Mouse (Mus musculus) adrenal gland, postnatal 4 days (tissue): Measurements from ENCODE around the gene Comp. TPM values are rescaled to one million over a fixed set of nuclear protein-coding genes. Genes with fewer than 3 reads are reported as not detected.

Experiments used
- DNase-seq, 2 experiments: peaks; one replicate each; pipeline ENCODE4 v3.0.0; 2021 to 2022; ENCODE audit warnings: low spot score in 2 of 2, mixed read lengths in 2 of 2
- total RNA-seq, 2 experiments: library from RNA; stranded (reverse); gene quantifications; 2 replicates each; pipeline ENCODE4 v1.2.3; 2021

Comp gene
- total RNA-seq, 2 experiments from 2014 or later = 0.28 to 1.0 TPM

DNA sequence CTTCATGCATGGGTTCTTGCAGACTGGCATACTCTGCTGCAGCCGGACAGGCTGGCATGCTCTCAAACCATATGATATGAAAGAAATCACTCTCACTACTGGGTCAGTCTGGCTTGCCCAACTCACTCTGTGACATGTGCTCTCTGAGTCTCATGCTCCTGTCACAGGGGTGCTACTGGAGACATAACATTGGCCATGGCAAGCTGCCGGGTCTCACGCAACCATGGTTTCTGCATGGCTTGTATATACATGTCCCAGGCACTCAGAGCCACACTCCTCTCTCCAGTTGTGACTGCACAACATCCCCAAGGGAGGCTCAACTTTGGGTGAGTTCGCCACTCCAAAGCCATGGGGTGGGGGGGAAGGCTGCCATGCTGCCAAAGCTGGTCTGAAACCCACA is 57.9 kb downstream of the Comp start:
- no peak for DNase-seq

Other genes starting within 250 kb of the Comp start
- 10 to 100 TPM; 23.6 to 26.0 TPM for gene Nr2c2ap, start 242.2 kb upstream of the Comp start, total RNA-seq
- 10 to 100 TPM; 15.9 to 18.9 TPM for gene Rfxank, start 234.4 kb upstream of the Comp start, total RNA-seq
- 10 to 100 TPM; 55.5 to 56.4 TPM for gene Borcs8, start 234.1 kb upstream of the Comp start, total RNA-seq
- 1 to 10 TPM; 1.5 to 1.6 TPM for gene Mef2b, start 233.8 kb upstream of the Comp start, total RNA-seq
- 10 to 100 TPM; 63.4 to 66.8 TPM for gene Tmem161a, start 201.2 kb upstream of the Comp start, total RNA-seq
- gene Slc25a42, start 161.3 kb upstream of the Comp start, total RNA-seq = 10 to 100 TPM; 27.8 to 39.2 TPM
- 10 to 100 TPM; 54.9 to 62.1 TPM for gene Sugp2, start 139.3 kb upstream of the Comp start, total RNA-seq
- 10 to 100 TPM; 10.1 to 15.1 TPM for gene Armc6, start 139.1 kb upstream of the Comp start, total RNA-seq
- 10 to 100 TPM; 44.8 to 50.6 TPM for gene Homer3, start 90.7 kb upstream of the Comp start, total RNA-seq
- 10 to 100 TPM; 83.3 to 86.8 TPM for gene Ddx49, start 71.1 kb upstream of the Comp start, total RNA-seq
- gene Cope, start 71.0 kb upstream of the Comp start, total RNA-seq = 100 to 1,000 TPM; 188 to 192 TPM
- 1 to 10 TPM; 6.8 to 7.2 TPM for gene Cers1, start 57.8 kb upstream of the Comp start, total RNA-seq
- gene Gdf1, start 43.7 kb upstream of the Comp start, total RNA-seq = 1 to 10 TPM in 1 of 2 experiments, under 1 TPM in 1; 0.34 to 1.3 TPM
- gene Upf1, start 20.3 kb upstream of the Comp start, total RNA-seq = 10 to 100 TPM; 52.5 to 56.1 TPM
- gene Crtc1, start 66.0 kb downstream of the Comp start, total RNA-seq = 10 to 100 TPM; 33.2 to 34.5 TPM
- gene Klhl26, start 103.4 kb downstream of the Comp start, total RNA-seq = 10 to 100 TPM; 18.7 to 20.4 TPM
- 1 to 10 TPM; 3.6 to 5.0 TPM for gene Tmem59l, start 113.8 kb downstream of the Comp start, total RNA-seq
- gene Crlf1, start 119.6 kb downstream of the Comp start, total RNA-seq = under 1 TPM in 1 of 2 experiments, not detected in 1; 0.45 TPM
- 100 to 1,000 TPM; 105 to 109 TPM for gene Rex1bd, start 133.2 kb downstream of the Comp start, total RNA-seq
- 1,000 to 10,000 TPM; 1,529 to 1,618 TPM for gene Uba52, start 137.2 kb downstream of the Comp start, total RNA-seq
- gene Fkbp8, start 154.2 kb downstream of the Comp start, total RNA-seq = 100 to 1,000 TPM; 315 to 322 TPM
- gene Kxd1, start 154.4 kb downstream of the Comp start, total RNA-seq = 10 to 100 TPM; 80.4 to 80.5 TPM
- gene Ell, start 165.9 kb downstream of the Comp start, total RNA-seq = 10 to 100 TPM; 31.0 to 32.4 TPM
- gene Isyna1, start 220.8 kb downstream of the Comp start, total RNA-seq = 10 to 100 TPM; 82.6 to 88.9 TPM
- gene Ssbp4, start 235.3 kb downstream of the Comp start, total RNA-seq = 100 to 1,000 TPM; 137 to 154 TPM
- 1 to 10 TPM; 2.9 to 3.8 TPM for gene Lrrc25, start 242.6 kb downstream of the Comp start, total RNA-seq